Mouse (Mus musculus) gastrocnemius, postnatal 14 days (tissue): ENCODE data around the gene Pabpn1l. TPM values are rescaled to one million over a fixed set of nuclear protein-coding genes. Genes with fewer than 3 reads are reported as not detected.
"Not testable (repeated sequence)": the region's sequence is repeated elsewhere in the genome, so short reads cannot be mapped to it uniquely, and the experiment has no call there.

Experiments
- DNase-seq: peaks from one replicate; pipeline ENCODE4 v3.0.0; 2021; ENCODE audit warnings: mixed read lengths
- intact Hi-C: fragments of 180-260 bp; cut with DNase I; formaldehyde crosslinking; loops from one replicate; pipeline ENCODE4 v1.15.1; 2025; ENCODE audit warnings: low total_unique reads
- microRNA-seq, 2 experiments: library from miRNA; unstranded; fragments of <30 nt; microRNA quantifications; one replicate each; pipeline ENCODE4 v1.2.0; 2021
- total RNA-seq, 2 experiments: library from RNA; stranded (reverse); gene quantifications; 2 replicates each; pipeline ENCODE4 v1.2.3; 2021

Gene Pabpn1l
- total RNA-seq, 2 experiments from 2014 or later = not detected

- intact Hi-C loops = no loop called here
- DNase-seq = no peak
Observed at GRCm38 (mm10) chr8:122584981-122585380, 37.6 kb downstream of the Pabpn1l start.

- no peak for DNase-seq
- intact Hi-C loops = no loop called here
Observed at GRCm38 (mm10) chr8:122580926-122581325, 41.6 kb downstream of the Pabpn1l start.

- intact Hi-C loops = no loop called here
- DNase-seq = no peak
Observed at GRCm38 (mm10) chr8:122579196-122579595, 43.3 kb downstream of the Pabpn1l start.

GRCm38 (mm10) chr8:122577116-122577515 is 45.4 kb downstream of the Pabpn1l start:
- intact Hi-C loops = no loop called here
- DNase-seq = no peak

- DNase-seq = peak; percentile 92
- intact Hi-C loops = no loop called here
Observed at GRCm38 (mm10) chr8:122576648-122577022, 45.9 kb downstream of the Pabpn1l start, which contains the start of gene Aprt. Gene Aprt, minus strand, starts transcription at chr8:122576909.

GRCm38 (mm10) chr8:122575735-122576647 is 46.5 kb downstream of the Pabpn1l start:
- intact Hi-C loops = no loop called here
- DNase-seq = no peak

GRCm38 (mm10) chr8:122575286-122575685 is 47.3 kb downstream of the Pabpn1l start:
- no peak for DNase-seq
- intact Hi-C loops = no loop called here

- intact Hi-C loops = no loop called here
- no peak for DNase-seq
Observed at GRCm38 (mm10) chr8:122574667-122575251, 47.8 kb downstream of the Pabpn1l start.

- no peak for DNase-seq
- intact Hi-C loops = no loop called here
Observed at GRCm38 (mm10) chr8:122574264-122574663, 48.3 kb downstream of the Pabpn1l start.

- no peak for DNase-seq
- intact Hi-C loops = no loop called here
Observed at GRCm38 (mm10) chr8:122573577-122573976, 49.0 kb downstream of the Pabpn1l start.

GRCm38 (mm10) chr8:122573176-122573575 is 49.4 kb downstream of the Pabpn1l start:
- intact Hi-C loops, DNase-seq: not testable (repeated sequence)

- no peak for DNase-seq
- intact Hi-C loops = no loop called here
Observed at GRCm38 (mm10) chr8:122572751-122573150, 49.8 kb downstream of the Pabpn1l start.

GRCm38 (mm10) chr8:122571750-122572267 is 50.7 kb downstream of the Pabpn1l start:
- no peak for DNase-seq
- intact Hi-C loops = no loop called here

GRCm38 (mm10) chr8:122571153-122571552 is 51.4 kb downstream of the Pabpn1l start:
- no peak for DNase-seq
- intact Hi-C loops = no loop called here

- no peak for DNase-seq
- intact Hi-C loops = no loop called here
Observed at GRCm38 (mm10) chr8:122569996-122570395, 52.5 kb downstream of the Pabpn1l start.

Small RNAs within 50 kb of the gene (microRNA-seq; reads per million reads assigned to microRNA genes)
- gene Mir6396 = 0 reads per million in 2 experiments

Other genes with a start within 250 kb of the Pabpn1l start
- gene Zc3h18, start 246.1 kb downstream of the Pabpn1l start, total RNA-seq = 10 to 100 TPM; 21.6 to 23.5 TPM
- gene Il17c, start 200.7 kb downstream of the Pabpn1l start, total RNA-seq = not detected
- gene Cyba, start 189.8 kb downstream of the Pabpn1l start, total RNA-seq = 10 to 100 TPM; 15.3 to 18.6 TPM
- 1 to 10 TPM; 5.6 to 7.8 TPM for gene Mvd, start 179.3 kb downstream of the Pabpn1l start, total RNA-seq
- 1 to 10 TPM; 3.1 to 4.1 TPM for gene Snai3, start 162.0 kb downstream of the Pabpn1l start, total RNA-seq
- 10 to 100 TPM; 23.9 to 28.7 TPM for gene Rnf166, start 146.7 kb downstream of the Pabpn1l start, total RNA-seq
- 1 to 10 TPM; 7.6 to 8.6 TPM for gene Ctu2, start 146.6 kb downstream of the Pabpn1l start, total RNA-seq
- gene Piezo1, start 71.4 kb downstream of the Pabpn1l start, total RNA-seq = 10 to 100 TPM; 15.1 to 15.4 TPM
- gene Cdt1, start 54.7 kb downstream of the Pabpn1l start, total RNA-seq = 1 to 10 TPM; 1.8 to 3.0 TPM
- gene Aprt, start 45.8 kb downstream of the Pabpn1l start, total RNA-seq = 10 to 100 TPM; 40.1 to 44.1 TPM
- gene Galns, start 11.3 kb downstream of the Pabpn1l start, total RNA-seq = 1 to 10 TPM; 2.9 to 3.6 TPM
- 10 to 100 TPM; 47.5 TPM for gene Trappc2l, start 11.1 kb downstream of the Pabpn1l start, total RNA-seq
- 10 to 100 TPM; 19.5 to 23.2 TPM for gene Cbfa2t3, start 76.4 kb upstream of the Pabpn1l start, total RNA-seq
- 10 to 100 TPM; 13.4 to 16.2 TPM for gene Acsf3, start 152.7 kb upstream of the Pabpn1l start, total RNA-seq
- gene Cdh15, start 225.2 kb upstream of the Pabpn1l start, total RNA-seq = 10 to 100 TPM; 16.2 to 20.9 TPM